Mouse (Mus musculus): ENCODE data around the gene Slc6a16. TPM values are rescaled to one million over a fixed set of nuclear protein-coding genes. Genes with fewer than 3 reads are reported as not detected.
"Not testable (repeated sequence)": the region's sequence is repeated elsewhere in the genome, so short reads cannot be mapped to it uniquely, and the experiment has no call there.

The Slc6a16 gene
- total RNA-seq, 2 experiments from 2014 or later, result 1.6 to 2.2 TPM

GRCm38 (mm10) chr7:45240109-45240508 lies 776 bp upstream of the Slc6a16 start:
- no peak for DNase-seq (ENCODE audit: extremely low spot score in 1 of 2, low spot score in 1 of 2)

GRCm38 (mm10) chr7:45241389-45241749 lies 484 bp downstream of the Slc6a16 start:
- no peak for DNase-seq (ENCODE audit: extremely low spot score in 1 of 2, low spot score in 1 of 2)

- no peak for DNase-seq (ENCODE audit: extremely low spot score in 1 of 2, low spot score in 1 of 2)
Measured at GRCm38 (mm10) chr7:45247666-45248065, 6.8 kb downstream of the Slc6a16 start.

GRCm38 (mm10) chr7:45253806-45254205 lies 12.9 kb downstream of the Slc6a16 start:
- no peak for DNase-seq (ENCODE audit: extremely low spot score in 1 of 2, low spot score in 1 of 2)

- DNase-seq (ENCODE audit: extremely low spot score in 1 of 2, low spot score in 1 of 2), result not testable (repeated sequence)
Measured at GRCm38 (mm10) chr7:45255822-45256221, 14.9 kb downstream of the Slc6a16 start.

GRCm38 (mm10) chr7:45257063-45257840 lies 16.4 kb downstream of the Slc6a16 start:
- no peak for DNase-seq (ENCODE audit: extremely low spot score in 1 of 2, low spot score in 1 of 2)

- DNase-seq (ENCODE audit: extremely low spot score in 1 of 2, low spot score in 1 of 2), result no peak
Measured at GRCm38 (mm10) chr7:45259281-45259680, 18.4 kb downstream of the Slc6a16 start.

- no peak for DNase-seq (ENCODE audit: extremely low spot score in 1 of 2, low spot score in 1 of 2)
Measured at GRCm38 (mm10) chr7:45262266-45262665, 21.4 kb downstream of the Slc6a16 start.

GRCm38 (mm10) chr7:45263006-45263607 lies 22.2 kb downstream of the Slc6a16 start:
- DNase-seq (ENCODE audit: extremely low spot score in 1 of 2, low spot score in 1 of 2), result no peak

- DNase-seq (ENCODE audit: extremely low spot score in 1 of 2, low spot score in 1 of 2), result no peak
Measured at GRCm38 (mm10) chr7:45264348-45264747, 23.5 kb downstream of the Slc6a16 start.

GRCm38 (mm10) chr7:45265518-45265917 lies 24.6 kb downstream of the Slc6a16 start:
- no peak for DNase-seq (ENCODE audit: extremely low spot score in 1 of 2, low spot score in 1 of 2)

GRCm38 (mm10) chr7:45272786-45273412 lies 32.0 kb downstream of the Slc6a16 start:
- no peak for DNase-seq (ENCODE audit: extremely low spot score in 1 of 2, low spot score in 1 of 2)

GRCm38 (mm10) chr7:45273672-45274071 lies 32.8 kb downstream of the Slc6a16 start:
- no peak for DNase-seq (ENCODE audit: extremely low spot score in 1 of 2, low spot score in 1 of 2)

GRCm38 (mm10) chr7:45277136-45277760 lies 36.4 kb downstream of the Slc6a16 start, which contains the start of gene Slc6a21:
TSS of gene Slc6a21 (plus strand) at chr7:45277513.
- DNase-seq (ENCODE audit: extremely low spot score in 1 of 2, low spot score in 1 of 2), result peak; percentile 66 to 77

- no peak for DNase-seq (ENCODE audit: extremely low spot score in 1 of 2, low spot score in 1 of 2)
Measured at GRCm38 (mm10) chr7:45286486-45286885, 45.6 kb downstream of the Slc6a16 start.

- no peak for DNase-seq (ENCODE audit: extremely low spot score in 1 of 2, low spot score in 1 of 2)
Measured at GRCm38 (mm10) chr7:45296626-45297025, 55.7 kb downstream of the Slc6a16 start.

GRCm38 (mm10) chr7:45297563-45297962 lies 56.7 kb downstream of the Slc6a16 start:
- DNase-seq (ENCODE audit: extremely low spot score in 1 of 2, low spot score in 1 of 2), result no peak

GRCm38 (mm10) chr7:45299752-45300151 lies 58.9 kb downstream of the Slc6a16 start:
- peak; percentile 53 to 70 for DNase-seq (ENCODE audit: extremely low spot score in 1 of 2, low spot score in 1 of 2)

GRCm38 (mm10) chr7:45300270-45300669 lies 59.4 kb downstream of the Slc6a16 start:
- peak; percentile 56 to 70 for DNase-seq (ENCODE audit: extremely low spot score in 1 of 2, low spot score in 1 of 2)

GRCm38 (mm10) chr7:45302626-45303025 lies 61.7 kb downstream of the Slc6a16 start:
- no peak for DNase-seq (ENCODE audit: extremely low spot score in 1 of 2, low spot score in 1 of 2)

- DNase-seq (ENCODE audit: extremely low spot score in 1 of 2, low spot score in 1 of 2), result no peak
Measured at GRCm38 (mm10) chr7:45304869-45305268, 64.0 kb downstream of the Slc6a16 start.

Data from layer of hippocampus, postnatal 25 days (tissue).